Mouse (Mus musculus): ENCODE results near the gene Cercam. TPM values are rescaled to one million over a fixed set of nuclear protein-coding genes. Genes with fewer than 3 reads are reported as not detected.

Cercam gene
- polyA plus RNA-seq (2014; fragmentation: Illumina TruSeq; extraction: RNeasy Lipid Tissue Mini Kit (QIAGEN cat#74804)) = 4.0 TPM

DNA sequence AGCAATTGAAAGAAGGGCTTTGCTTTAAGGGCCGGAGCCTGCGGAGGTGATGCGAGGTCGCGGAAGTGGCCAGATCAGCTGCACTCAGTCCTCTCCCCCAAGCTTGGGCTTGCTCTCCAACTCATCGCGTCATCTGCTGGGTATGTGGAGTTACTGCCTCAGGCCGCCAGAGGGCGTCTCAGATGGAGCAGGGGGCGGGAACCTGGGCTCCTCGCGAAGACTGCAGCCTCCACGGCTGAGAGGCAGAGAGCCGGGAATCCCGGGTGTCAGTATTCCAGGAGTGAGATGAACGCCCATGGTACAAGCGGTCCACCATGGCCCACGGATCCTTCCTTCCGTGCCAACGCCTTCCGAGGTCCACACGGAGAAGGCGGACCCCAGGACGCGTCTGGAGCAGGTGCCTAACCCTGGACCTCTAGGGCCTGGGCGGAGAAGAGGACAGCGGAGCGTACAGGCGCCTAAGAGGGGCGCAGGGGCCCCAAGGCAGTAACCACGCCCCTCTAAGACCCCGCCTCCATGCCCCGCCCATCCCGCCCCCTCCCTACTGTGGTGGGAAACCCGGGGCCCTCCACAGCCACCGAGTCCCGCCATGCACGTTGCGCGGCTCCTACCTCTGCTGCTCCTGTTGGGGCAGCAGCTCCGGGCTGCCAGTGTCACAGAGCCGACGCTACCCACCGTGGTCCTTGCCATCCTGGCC, at the start of gene Cercam:
Gene Cercam (plus strand): TSS at position 216 of the 697 bp plus-strand sequence.

DNA sequence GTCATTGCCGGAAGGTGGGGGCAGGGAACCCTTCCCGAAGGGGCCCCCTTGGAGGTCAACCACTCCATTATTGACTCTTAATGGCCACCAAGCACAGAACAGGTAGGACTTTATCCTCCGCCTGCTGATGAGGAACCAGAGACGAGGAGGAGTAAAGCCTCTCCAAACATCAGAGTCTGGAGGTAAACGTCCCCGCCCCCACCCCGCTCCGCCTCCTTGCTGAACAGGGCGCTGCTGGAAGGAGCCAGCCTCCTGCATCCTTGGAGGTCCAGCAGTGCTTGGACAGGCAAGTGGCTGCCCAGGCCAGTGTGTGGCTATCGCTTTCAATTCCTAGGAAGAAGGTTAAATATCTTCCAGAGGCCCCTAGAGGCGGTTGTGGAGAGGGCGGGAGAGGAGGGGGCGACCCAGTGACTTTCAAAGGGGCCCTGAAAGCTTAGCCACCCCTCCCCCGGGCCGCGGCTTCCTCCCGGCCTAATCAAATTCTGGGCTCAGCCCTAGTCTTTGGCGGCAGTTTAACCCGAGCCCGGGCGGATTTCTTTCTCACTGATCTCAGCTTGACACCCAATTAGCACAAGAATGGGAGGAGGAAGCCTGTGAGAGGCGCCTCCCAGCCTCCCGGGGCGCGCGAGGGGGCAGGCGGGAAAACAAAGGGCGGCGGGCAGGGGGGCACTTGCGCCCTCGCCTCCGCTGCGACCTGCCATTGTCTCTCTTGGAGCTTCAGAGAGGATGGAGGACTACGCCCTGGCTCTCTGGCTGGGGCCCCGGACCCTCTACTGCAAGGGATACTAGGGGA, 48.7 kb upstream of the Cercam start, which contains the start of gene Urm1:
Gene Urm1 (plus strand): TSS at position 51 of the 793 bp plus-strand sequence.

GRCm38 (mm10) chr2:29889066-29889944, 20.3 kb downstream of the Cercam start, which contains the start of gene Odf2:
Gene Odf2, plus strand, starts transcription at chr2:29889221.

Other genes with a start within 250 kb of the Cercam start
- 3.6 TPM for gene Rapgef1, start 249.4 kb upstream of the Cercam start, polyA plus RNA-seq (2014; fragmentation: Illumina TruSeq; extraction: RNeasy Lipid Tissue Mini Kit (QIAGEN cat#74804))
- not detected for gene Gm13420, start 117.5 kb upstream of the Cercam start, polyA plus RNA-seq (2014; fragmentation: Illumina TruSeq; extraction: RNeasy Lipid Tissue Mini Kit (QIAGEN cat#74804))
- not detected for gene Gm13547, start 109.9 kb upstream of the Cercam start, polyA plus RNA-seq (2014; fragmentation: Illumina TruSeq; extraction: RNeasy Lipid Tissue Mini Kit (QIAGEN cat#74804))
- gene Coq4, start 81.7 kb upstream of the Cercam start, polyA plus RNA-seq (2014; fragmentation: Illumina TruSeq; extraction: RNeasy Lipid Tissue Mini Kit (QIAGEN cat#74804)) = 2.2 TPM
- gene Trub2, start 80.7 kb upstream of the Cercam start, polyA plus RNA-seq (2014; fragmentation: Illumina TruSeq; extraction: RNeasy Lipid Tissue Mini Kit (QIAGEN cat#74804)) = 6.4 TPM
- gene Slc27a4, start 66.5 kb upstream of the Cercam start, polyA plus RNA-seq (2014; fragmentation: Illumina TruSeq; extraction: RNeasy Lipid Tissue Mini Kit (QIAGEN cat#74804)) = 1.1 TPM
- 1.3 TPM for gene Urm1, start 49.1 kb upstream of the Cercam start, polyA plus RNA-seq (2014; fragmentation: Illumina TruSeq; extraction: RNeasy Lipid Tissue Mini Kit (QIAGEN cat#74804))
- 10.1 TPM for gene Odf2, start 20.1 kb downstream of the Cercam start, polyA plus RNA-seq (2014; fragmentation: Illumina TruSeq; extraction: RNeasy Lipid Tissue Mini Kit (QIAGEN cat#74804))
- gene Gle1, start 66.3 kb downstream of the Cercam start, polyA plus RNA-seq (2014; fragmentation: Illumina TruSeq; extraction: RNeasy Lipid Tissue Mini Kit (QIAGEN cat#74804)) = 10.7 TPM
- gene Sptan1, start 96.4 kb downstream of the Cercam start, polyA plus RNA-seq (2014; fragmentation: Illumina TruSeq; extraction: RNeasy Lipid Tissue Mini Kit (QIAGEN cat#74804)) = 52.6 TPM
- 0.83 TPM for gene Wdr34, start 179.7 kb downstream of the Cercam start, polyA plus RNA-seq (2014; fragmentation: Illumina TruSeq; extraction: RNeasy Lipid Tissue Mini Kit (QIAGEN cat#74804))
- 804 TPM for gene Set, start 188.2 kb downstream of the Cercam start, polyA plus RNA-seq (2014; fragmentation: Illumina TruSeq; extraction: RNeasy Lipid Tissue Mini Kit (QIAGEN cat#74804))
- gene Pkn3, start 208.5 kb downstream of the Cercam start, polyA plus RNA-seq (2014; fragmentation: Illumina TruSeq; extraction: RNeasy Lipid Tissue Mini Kit (QIAGEN cat#74804)) = not detected
- 1.3 TPM for gene Zdhhc12, start 224.5 kb downstream of the Cercam start, polyA plus RNA-seq (2014; fragmentation: Illumina TruSeq; extraction: RNeasy Lipid Tissue Mini Kit (QIAGEN cat#74804))